Mouse (Mus musculus) CH12.LX (cell line): Measurements from ENCODE around the gene Hax1.

ENCODE experiments used
- CHD1 ChIP-seq: IDR thresholded peaks from 2 replicates; pipeline ENCODE4 v1.6.1; 2012; ENCODE audit warnings: low read depth, low read length, improper control_type of control experiment, inconsistent platforms
- CTCF ChIP-seq, 2 experiments: IDR thresholded peaks in 1 of 2; conservative IDR thresholded peaks in 1 of 2; 2 replicates each; pipeline ENCODE4 v1.5.1; 2011 to 2012; ENCODE audit warnings: low read depth in 2 of 2, low read length in 2 of 2, improper control_type of control experiment in 1 of 2, inconsistent platforms in 1 of 2, mild to moderate bottlenecking in 1 of 2, moderate library complexity in 1 of 2
- EP300 ChIP-seq: IDR thresholded peaks from 2 replicates; pipeline ENCODE4 v1.6.1; 2011; ENCODE audit warnings: low read length, improper control_type of control experiment
- ETS1 ChIP-seq: conservative IDR thresholded peaks from 2 replicates; pipeline ENCODE4 v1.6.1; 2012; ENCODE audit warnings: low read depth, mild to moderate bottlenecking, inconsistent platforms, low read length, improper control_type of control experiment, moderate library complexity
- GABPA ChIP-seq: IDR thresholded peaks from 2 replicates; pipeline ENCODE4 v1.6.1; 2012; ENCODE audit warnings: low read depth, low read length, improper control_type of control experiment, inconsistent platforms; ENCODE audit not compliant: insufficient replicate concordance
- JUND ChIP-seq: conservative IDR thresholded peaks from 2 replicates; pipeline ENCODE4 v1.6.1; 2011; ENCODE audit warnings: low read depth, low read length, improper control_type of control experiment
- KAT2A ChIP-seq: IDR thresholded peaks from 2 replicates; pipeline ENCODE4 v1.6.1; 2012; ENCODE audit warnings: low read length, improper control_type of control experiment, inconsistent platforms; ENCODE audit not compliant: insufficient replicate concordance
- POLR2A ChIP-seq: IDR thresholded peaks from 2 replicates; pipeline ENCODE4 v1.6.1; 2011; ENCODE audit warnings: low read depth, mild to moderate bottlenecking, improper control_type of control experiment, low read length
- POLR2AphosphoS2 ChIP-seq: IDR thresholded peaks from 2 replicates; pipeline ENCODE4 v1.6.1; 2011; ENCODE audit warnings: low read depth, low read length, improper control_type of control experiment
- TCF12 ChIP-seq: IDR thresholded peaks from 2 replicates; pipeline ENCODE4 v1.6.1; 2014; ENCODE audit warnings: low read depth, mild to moderate bottlenecking, inconsistent platforms, low read length, improper control_type of control experiment
- USF1 ChIP-seq: IDR thresholded peaks from 2 replicates; pipeline ENCODE4 v1.6.1; 2014; ENCODE audit warnings: low read depth, mild to moderate bottlenecking, inconsistent platforms, low read length, improper control_type of control experiment
- ZC3H11A ChIP-seq: IDR thresholded peaks from 2 replicates; pipeline ENCODE4 v1.6.1; 2012; ENCODE audit warnings: low read depth, mild to moderate bottlenecking, inconsistent platforms, low read length, improper control_type of control experiment
- ZMIZ1 ChIP-seq: IDR thresholded peaks from 2 replicates; pipeline ENCODE4 v1.6.1; 2012; ENCODE audit warnings: low read depth, mild to moderate bottlenecking, inconsistent platforms, low read length, improper control_type of control experiment
- ZNF384 ChIP-seq: IDR thresholded peaks from 2 replicates; pipeline ENCODE4 v1.6.1; 2012; ENCODE audit warnings: low read depth, low read length, improper control_type of control experiment, inconsistent platforms

DNA sequence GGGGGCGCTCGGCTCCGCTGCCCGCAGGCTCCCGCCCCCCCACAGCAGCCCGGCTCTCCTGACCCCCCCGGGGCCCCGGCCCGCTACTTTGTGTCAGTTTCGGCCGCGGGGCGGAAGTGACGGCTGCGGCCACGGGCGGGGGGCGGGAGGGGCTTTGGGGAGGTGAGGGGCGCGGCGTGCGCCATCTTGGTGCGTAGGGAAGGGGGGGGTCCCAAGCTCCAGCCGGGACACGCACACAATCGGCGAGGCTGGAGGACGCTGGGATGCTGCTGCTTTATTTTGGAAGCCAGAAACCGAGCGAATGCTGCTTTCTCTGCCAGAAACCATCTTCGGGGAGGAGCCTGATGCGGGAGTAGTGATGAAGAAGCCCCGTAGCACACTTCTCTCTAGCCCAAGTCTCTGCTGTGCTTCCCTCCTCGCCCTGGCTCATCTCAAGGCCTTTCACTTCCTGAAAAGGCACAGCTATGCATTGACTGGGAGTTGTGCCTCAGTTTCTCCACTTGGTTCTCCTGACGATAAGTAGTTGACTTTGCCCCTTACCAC, 35.3 kb downstream of the Hax1 start, which contains the start of gene Atp8b2:
- TF ChIP-seq KAT2A (no peak), JUND (no peak), CHD1 (no peak), POLR2A (peak; percentile 72; the same call in 1 of the 2 replicates), ZC3H11A (no peak), ZNF384 (no peak), POLR2AphosphoS2 (no peak), CTCF (conservative IDR thresholded peaks at IDR 0.05 in 1 of 2, IDR thresholded peaks at IDR 0.05 in 1 of 2; ENCODE audit: low read depth in 2 of 2, low read length in 2 of 2) (no peak), EP300 (no peak), USF1 (no peak), TCF12 (no peak; the same call in 1 of the 2 replicates), GABPA (no peak), ZMIZ1 (no peak), ETS1 (no peak)
